Mouse (Mus musculus): ENCODE data around the gene Mfn2. TPM values are rescaled to one million over a fixed set of nuclear protein-coding genes. Genes with fewer than 3 reads are reported as not detected.

Gene Mfn2
- polyA plus RNA-seq (2015; fragmentation: Nextera tagmentation; extraction: Ambion mirVana) = 36.9 and 39.0 TPM in 2 replicates

DNA sequence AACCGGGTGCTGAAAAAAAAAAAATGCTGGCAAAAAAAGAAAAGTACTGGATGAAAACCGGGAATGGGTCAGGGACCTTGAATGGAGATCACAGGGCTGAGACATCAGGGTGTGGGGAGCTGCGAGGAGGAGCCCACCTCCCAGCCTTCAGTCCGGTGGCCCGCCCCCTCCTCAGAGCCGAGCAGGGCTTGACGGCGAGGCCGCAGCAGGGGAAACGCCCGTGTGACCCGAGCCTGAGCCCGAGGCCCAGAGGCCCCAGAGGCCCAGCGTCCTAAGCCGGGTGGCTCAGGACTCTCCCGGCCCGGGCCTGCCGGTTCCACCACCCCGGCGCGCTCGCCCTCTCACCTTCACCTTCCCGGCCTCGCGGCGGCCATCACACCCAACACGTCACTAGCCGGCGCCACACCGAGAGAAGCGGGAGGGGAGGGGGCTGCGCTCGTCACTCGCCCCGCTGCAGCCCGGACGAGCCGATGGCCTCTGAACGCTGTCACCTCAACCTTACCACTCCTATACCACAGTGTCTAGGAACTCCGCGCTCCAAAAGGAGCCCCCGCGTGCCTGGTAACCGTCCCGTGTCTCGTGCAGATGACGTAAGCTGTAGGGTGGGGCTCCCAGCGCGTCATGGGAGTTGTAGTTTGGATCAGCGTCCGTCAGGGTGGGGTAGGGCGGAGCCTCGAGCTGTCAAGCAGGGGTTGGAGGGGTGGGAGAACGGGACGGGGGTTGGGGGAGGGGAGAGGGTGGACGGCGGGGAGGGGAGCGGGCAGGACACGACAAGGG, at the start of gene Mfn2:
Gene Mfn2 (minus strand): TSS at position 392 of the 777 bp plus-strand sequence.
- Histone ChIP-seq H3K4me1 (peaks cover 13% of the 10 kb centered on the region), H3K4me2 (peak within 1 kb of the TSS; percentile 78), H3K4me3 (replicated peaks) (peak within 1 kb of the TSS; percentile 97), H3K27me3 (no peaks in the 10 kb centered on the region), H3K9me3 (replicated peaks) (no peaks in the 10 kb centered on the region), H3K27ac (peak within 1 kb of the TSS; percentile 86), H3K9ac (peak within 1 kb of the TSS; percentile 89), H3K36me3 (peaks cover 31% of the 10 kb centered on the region)
- 1% methylated on average over 54 of the region's 59 CpGs for WGBS
- peak; percentile 94 for ATAC-seq (replicated peaks; ENCODE audit: low FRiP score)

- WGBS = 11% methylated on average over 4 of the region's 4 CpGs
- Histone ChIP-seq H3K4me2 (no peak overlapping the region), H3K9me3 (replicated peaks) (no peaks in the 10 kb centered on the region), H3K27ac (no peak overlapping the region), H3K4me3 (replicated peaks) (no peak overlapping the region), H3K36me3 (peaks cover 7% of the 10 kb centered on the region), H3K4me1 (no peaks in the 10 kb centered on the region), H3K9ac (no peak overlapping the region), H3K27me3 (no peaks in the 10 kb centered on the region)
- ATAC-seq (replicated peaks; ENCODE audit: low FRiP score) = no peak
These were observed 49.1 kb upstream of the Mfn2 start for GRCm38 (mm10) chr4:147953590-147953989.

GRCm38 (mm10) chr4:147947511-147947910, 43.0 kb upstream of the Mfn2 start:
- 60% methylated on average over 2 of the region's 2 CpGs for WGBS
- H3K4me2 ChIP-seq = no peak overlapping the region
- H3K9ac ChIP-seq = no peak overlapping the region
- peaks cover 10% of the 10 kb centered on the region for H3K4me1 ChIP-seq
- ATAC-seq (replicated peaks; ENCODE audit: low FRiP score) = no peak
- H3K4me3 ChIP-seq (replicated peaks) = no peak overlapping the region
- no peak overlapping the region for H3K27ac ChIP-seq
- H3K9me3 ChIP-seq (replicated peaks) = no peaks in the 10 kb centered on the region
- H3K36me3 ChIP-seq = peaks cover 64% of the 10 kb centered on the region
- H3K27me3 ChIP-seq = no peaks in the 10 kb centered on the region

DNA sequence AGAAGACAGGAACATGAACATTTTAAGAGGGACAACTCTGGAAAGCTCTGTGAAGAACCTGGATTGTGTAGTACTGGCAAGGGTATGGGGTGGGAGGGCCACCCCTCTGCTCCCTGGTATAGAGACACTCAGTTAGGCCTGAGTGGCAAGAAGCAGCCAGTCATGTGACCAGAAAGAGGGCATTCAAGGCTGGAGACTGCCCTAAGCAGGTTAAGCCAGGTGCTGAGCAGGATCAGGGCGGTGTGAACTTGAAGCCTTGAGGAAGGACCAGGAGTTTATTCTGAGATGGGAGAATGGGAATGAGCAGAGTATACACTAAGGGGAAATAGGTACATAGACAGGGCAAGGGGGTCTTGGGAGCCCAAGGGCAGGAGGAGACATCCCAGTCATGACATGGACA, 38.5 kb upstream of the Mfn2 start:
- Histone ChIP-seq H3K9me3 (replicated peaks) (no peaks in the 10 kb centered on the region), H3K4me2 (peak overlapping the region; percentile 99; the same call in 1 of the 2 replicates), H3K4me1 (peaks cover 48% of the 10 kb centered on the region), H3K36me3 (peaks cover 53% of the 10 kb centered on the region), H3K27ac (no peak overlapping the region), H3K9ac (no peak overlapping the region), H3K27me3 (no peaks in the 10 kb centered on the region), H3K4me3 (replicated peaks) (peak overlapping the region; percentile 94; the same call in 1 of the 2 replicates)
- 97% methylated on average over 1 of the region's 1 CpGs for WGBS
- no peak for ATAC-seq (replicated peaks; ENCODE audit: low FRiP score)

DNA sequence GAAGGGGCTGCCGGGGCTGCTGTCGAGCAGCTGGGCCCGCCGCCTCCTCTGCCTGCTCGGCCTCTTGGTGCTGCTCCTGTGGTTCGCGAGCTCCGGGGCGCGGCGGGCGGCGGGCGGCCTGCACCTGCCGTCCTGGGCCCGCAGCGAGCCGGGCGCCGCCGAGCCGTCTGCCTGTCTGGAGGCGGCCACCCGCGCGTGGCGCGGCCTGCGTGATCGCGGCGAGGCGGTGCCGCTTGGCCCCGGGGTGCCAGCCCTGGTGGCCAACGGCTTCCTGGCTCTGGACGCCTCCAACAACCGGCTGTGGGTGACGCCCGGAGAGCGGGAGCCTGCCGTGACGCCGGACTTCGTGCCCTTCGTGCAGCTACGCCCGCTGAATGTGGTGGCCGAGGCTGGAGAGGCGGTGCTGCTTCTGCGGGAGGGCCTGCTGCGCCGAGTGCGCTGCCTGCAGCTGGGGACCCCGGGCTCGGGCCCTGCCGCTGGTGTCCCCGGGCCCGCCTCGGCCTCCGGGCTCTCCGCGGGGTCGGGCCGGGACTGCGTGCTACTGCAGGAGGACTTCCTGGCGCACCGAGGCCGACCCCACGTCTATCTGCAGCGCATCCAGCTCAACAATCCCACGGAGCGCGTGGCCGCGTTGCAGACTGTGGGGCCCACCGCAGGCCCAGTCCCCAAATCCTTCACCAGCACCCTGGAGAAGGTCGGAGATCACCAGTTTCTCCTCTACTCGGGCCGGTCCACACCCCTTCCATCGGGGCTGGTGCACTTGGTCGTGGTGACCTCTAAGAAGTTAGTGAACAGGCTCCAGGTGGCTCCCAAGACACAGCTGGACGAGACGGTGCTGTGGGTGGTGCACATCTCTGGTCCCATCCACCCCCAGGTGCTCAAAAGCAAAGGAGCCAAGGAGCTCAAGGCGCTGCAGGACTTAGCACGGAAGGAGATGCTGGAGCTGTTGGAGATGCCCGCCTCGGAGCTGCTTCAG, 36.8 kb upstream of the Mfn2 start:
- Histone ChIP-seq H3K27me3 (no peaks in the 10 kb centered on the region), H3K4me2 (peak overlapping the region; percentile 99), H3K9me3 (replicated peaks) (no peaks in the 10 kb centered on the region), H3K36me3 (peaks cover 36% of the 10 kb centered on the region), H3K4me1 (peaks cover 57% of the 10 kb centered on the region), H3K9ac (peak overlapping the region; percentile 81), H3K27ac (peak overlapping the region; percentile 88), H3K4me3 (replicated peaks) (peak overlapping the region; percentile 94)
- 6% methylated on average over 82 of the region's 88 CpGs for WGBS
- ATAC-seq (replicated peaks; ENCODE audit: low FRiP score) = peak; percentile 63

DNA sequence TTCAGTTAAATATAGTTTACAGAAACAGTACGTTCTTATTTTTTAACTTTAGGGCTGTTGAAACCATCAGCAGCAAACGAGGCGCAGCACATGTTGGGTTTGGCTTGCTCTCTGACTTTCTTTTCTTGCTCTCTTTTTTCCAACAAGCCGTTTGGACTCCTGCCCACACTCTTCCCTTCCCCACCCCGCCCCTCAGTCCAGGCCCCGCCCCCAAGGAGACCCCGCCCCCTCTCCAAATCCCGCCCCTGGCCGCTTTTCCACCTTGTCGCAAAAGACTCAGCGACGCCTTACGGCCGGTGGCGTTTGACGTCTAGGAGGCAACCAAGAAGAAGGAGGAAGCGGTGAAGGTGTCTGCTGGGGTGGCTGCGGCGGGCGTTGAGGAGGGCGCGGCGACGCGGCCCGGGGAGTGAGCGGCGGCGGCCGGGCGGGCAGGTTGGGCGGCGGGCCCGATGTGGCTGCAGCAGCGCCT, 36.1 kb upstream of the Mfn2 start, which contains the start of gene 2510039O18Rik:
Gene 2510039O18Rik (plus strand): TSS at position 320 of the 469 bp plus-strand sequence.
- Histone ChIP-seq H3K9me3 (replicated peaks) (no peaks in the 10 kb centered on the region), H3K9ac (peak within 1 kb of the TSS; percentile 81), H3K4me1 (peaks cover 63% of the 10 kb centered on the region), H3K27ac (peak within 1 kb of the TSS; percentile 88), H3K4me3 (replicated peaks) (peak within 1 kb of the TSS; percentile 94), H3K4me2 (peak within 1 kb of the TSS; percentile 99), H3K36me3 (peaks cover 29% of the 10 kb centered on the region), H3K27me3 (no peaks in the 10 kb centered on the region)
- under 1% methylated on average over 35 of the region's 35 CpGs for WGBS
- peak; percentile 66 for ATAC-seq (replicated peaks; ENCODE audit: low FRiP score)

DNA sequence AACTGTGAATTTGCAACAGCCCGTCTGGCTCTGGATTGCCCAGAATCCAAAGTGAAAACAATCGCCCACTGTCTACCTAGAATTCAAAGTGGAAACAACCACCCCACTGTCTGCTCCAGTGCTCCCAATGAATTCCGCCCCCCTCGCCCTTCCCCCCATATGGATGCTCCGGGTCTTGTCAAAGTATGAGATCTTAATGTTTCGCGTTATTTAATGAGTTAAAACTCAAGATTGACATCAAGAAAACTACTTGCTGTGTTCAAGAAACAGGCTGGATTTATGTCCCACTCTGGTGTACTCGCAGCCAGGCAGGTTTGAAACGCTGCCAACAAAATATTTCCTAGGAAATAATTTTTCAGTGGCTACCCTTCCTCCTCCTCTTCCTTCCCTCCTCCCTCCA, 35.6 kb upstream of the Mfn2 start:
- WGBS = 42% methylated on average over 9 of the region's 9 CpGs
- no peaks in the 10 kb centered on the region for H3K9me3 ChIP-seq (replicated peaks)
- H3K4me3 ChIP-seq (replicated peaks) = peak overlapping the region; percentile 94

GRCm38 (mm10) chr4:147938148-147939096, 33.9 kb upstream of the Mfn2 start:
- H3K4me2 ChIP-seq = no peak overlapping the region
- 35% methylated on average over 14 of the region's 14 CpGs for WGBS
- no peak overlapping the region for H3K9ac ChIP-seq
- H3K36me3 ChIP-seq = peaks cover 7% of the 10 kb centered on the region
- ATAC-seq (replicated peaks; ENCODE audit: low FRiP score) = no peak
- no peaks in the 10 kb centered on the region for H3K9me3 ChIP-seq (replicated peaks)
- H3K4me1 ChIP-seq = peaks cover 84% of the 10 kb centered on the region
- H3K27me3 ChIP-seq = no peaks in the 10 kb centered on the region
- no peak overlapping the region for H3K4me3 ChIP-seq (replicated peaks)
- peak overlapping the region; percentile 88 for H3K27ac ChIP-seq

More for the DNA sequence above, 35.6 kb upstream of the Mfn2 start:
- H3K4me2 ChIP-seq = peak overlapping the region; percentile 99
- peaks cover 68% of the 10 kb centered on the region for H3K4me1 ChIP-seq
- peak overlapping the region; percentile 88 for H3K27ac ChIP-seq
- peaks cover 24% of the 10 kb centered on the region for H3K36me3 ChIP-seq
- H3K9ac ChIP-seq = no peak overlapping the region
- no peaks in the 10 kb centered on the region for H3K27me3 ChIP-seq
- ATAC-seq (replicated peaks; ENCODE audit: low FRiP score) = peak; percentile 1

- Histone ChIP-seq H3K4me1 (peaks cover 81% of the 10 kb centered on the region), H3K4me3 (replicated peaks) (no peak overlapping the region), H3K4me2 (peak overlapping the region; percentile 88; the same call in 1 of the 2 replicates), H3K9me3 (replicated peaks) (no peaks in the 10 kb centered on the region), H3K36me3 (no peaks in the 10 kb centered on the region), H3K27me3 (no peaks in the 10 kb centered on the region), H3K27ac (peak overlapping the region; percentile 88; the same call in 1 of the 2 replicates), H3K9ac (no peak overlapping the region)
- WGBS = 66% methylated on average over 5 of the region's 5 CpGs
- no peak for ATAC-seq (replicated peaks; ENCODE audit: low FRiP score)
These were observed 33.0 kb upstream of the Mfn2 start for GRCm38 (mm10) chr4:147937486-147937885.

- Histone ChIP-seq H3K9me3 (replicated peaks) (no peaks in the 10 kb centered on the region), H3K4me2 (peak overlapping the region; percentile 88), H3K27ac (0 out of 2 replicates have a peak overlapping the region, but pooled peaks have one; percentile 77), H3K4me3 (replicated peaks) (peak overlapping the region; percentile 62), H3K4me1 (peaks cover 76% of the 10 kb centered on the region), H3K9ac (no peak overlapping the region; the same call in 1 of the 2 replicates), H3K36me3 (no peaks in the 10 kb centered on the region), H3K27me3 (no peaks in the 10 kb centered on the region)
- ATAC-seq (replicated peaks; ENCODE audit: low FRiP score) = no peak
- WGBS = 39% methylated on average over 3 of the region's 3 CpGs
These were observed 32.5 kb upstream of the Mfn2 start for GRCm38 (mm10) chr4:147937021-147937420.
